Mouse (Mus musculus) midbrain, embryonic 16.5 days (tissue): ENCODE measurements at regions not wholly inside any gene's neighbourhood (a gene's known extent, or its start where the extent isn't known, plus 50 kb on each side); places are given as distances from the start of the nearest gene placed in this dataset.

Experiments
- ATAC-seq: fragments of 200-750 bp; cut with Nextera tagmentation; 2 replicates; pipeline ENCODE4 v1.8.0; 2017; ENCODE audit warnings: moderate TSS enrichment
- H3K27ac ChIP-seq: fragments of 300-500 bp; sonication (generic); 2 replicates; pipeline ENCODE4 v1.5.1; 2014; ENCODE audit warnings: mild to moderate bottlenecking, low read length, mixed read lengths
- H3K27me3 ChIP-seq: fragments of 300-500 bp; sonication (generic); 2 replicates; pipeline ENCODE4 v1.6.1; 2014; ENCODE audit warnings: low read depth, low read length, mixed read lengths; ENCODE audit not compliant: control insufficient read depth, insufficient read depth
- H3K36me3 ChIP-seq: fragments of 300-500 bp; sonication (generic); 2 replicates; pipeline ENCODE4 v1.6.1; 2014; ENCODE audit warnings: mild to moderate bottlenecking, low read length, moderate library complexity, mixed read lengths; ENCODE audit not compliant: control insufficient read depth, insufficient read depth
- H3K4me1 ChIP-seq: fragments of 300-500 bp; sonication (generic); 2 replicates; pipeline ENCODE4 v1.6.1; 2014; ENCODE audit warnings: mild to moderate bottlenecking, low read length, mixed read lengths; ENCODE audit not compliant: control insufficient read depth, insufficient read depth
- H3K4me2 ChIP-seq: fragments of 300-500 bp; sonication (generic); 2 replicates; pipeline ENCODE4 v1.6.1; 2014; ENCODE audit warnings: mild to moderate bottlenecking, low read length, mixed read lengths
- H3K4me3 ChIP-seq: fragments of 300-500 bp; sonication (generic); 2 replicates; pipeline ENCODE4 v1.5.1; 2014; ENCODE audit warnings: low read depth, mild to moderate bottlenecking, low read length, moderate library complexity, mixed read lengths
- H3K9ac ChIP-seq: fragments of 300-500 bp; sonication (generic); 2 replicates; pipeline ENCODE4 v1.6.1; 2014; ENCODE audit warnings: low read depth, low read length, mixed read lengths
- H3K9me3 ChIP-seq: fragments of 300-500 bp; sonication (generic); replicated peaks from 2 replicates; pipeline ENCODE4 v1.6.1; 2014; ENCODE audit warnings: mild to moderate bottlenecking, low read length, mixed read lengths; ENCODE audit not compliant: control insufficient read depth, poor library complexity, severe bottlenecking
- WGBS: fragments of 180-500 bp; shearing (Covaris S2); extraction: QIAGEN DNeasy Blood & Tissue Kit; methylation state at CpG from one replicate; pipeline ENCODE4 v1.1.7; 2014; 5-methylcytosine and 5-hydroxymethylcytosine counted together

GRCm38 (mm10) chr10:27880867-27881266 lies 193.8 kb upstream of the Ptprk start:
- Histone ChIP-seq H3K9ac (no peak overlapping the region), H3K4me3 (no peak overlapping the region), H3K27me3 (no peaks in the 10 kb centered on the region), H3K4me1 (no peaks in the 10 kb centered on the region), H3K4me2 (no peak overlapping the region), H3K27ac (no peak overlapping the region), H3K36me3 (no peaks in the 10 kb centered on the region), H3K9me3 (no peaks in the 10 kb centered on the region)
- ATAC-seq, result no peak
- WGBS, result 86% methylated on average over 1 of the region's 1 CpGs

GRCm38 (mm10) chr10:27891778-27892512 lies 182.7 kb upstream of the Ptprk start:
- Histone ChIP-seq H3K27me3 (no peaks in the 10 kb centered on the region), H3K4me3 (no peak overlapping the region), H3K4me2 (no peak overlapping the region), H3K4me1 (no peaks in the 10 kb centered on the region), H3K9me3 (no peaks in the 10 kb centered on the region), H3K27ac (no peak overlapping the region), H3K36me3 (no peaks in the 10 kb centered on the region), H3K9ac (no peak overlapping the region)
- WGBS, result 25% methylated on average over 2 of the region's 2 CpGs
- 0 out of 2 replicates have a peak, but pooled peaks have one; percentile 42 for ATAC-seq

GRCm38 (mm10) chr10:27916406-27916805 lies 158.2 kb upstream of the Ptprk start:
- Histone ChIP-seq H3K4me2 (no peak overlapping the region), H3K36me3 (no peaks in the 10 kb centered on the region), H3K4me3 (no peak overlapping the region), H3K9me3 (no peaks in the 10 kb centered on the region), H3K9ac (no peak overlapping the region), H3K27me3 (no peaks in the 10 kb centered on the region), H3K4me1 (no peaks in the 10 kb centered on the region), H3K27ac (no peak overlapping the region)
- ATAC-seq, result no peak
- WGBS, result 78% methylated on average over 2 of the region's 2 CpGs

- ATAC-seq, result peak; percentile 25; the same call in 1 of the 2 replicates
- H3K9ac ChIP-seq, result no peak overlapping the region
- no peaks in the 10 kb centered on the region for H3K27me3 ChIP-seq
- no peaks in the 10 kb centered on the region for H3K36me3 ChIP-seq
- no peaks in the 10 kb centered on the region for H3K4me1 ChIP-seq
- no peak overlapping the region for H3K4me2 ChIP-seq
- WGBS, result 25% methylated on average over 5 of the region's 5 CpGs
- H3K9me3 ChIP-seq, result no peaks in the 10 kb centered on the region
- no peak overlapping the region for H3K27ac ChIP-seq
- no peak overlapping the region for H3K4me3 ChIP-seq
Measured at GRCm38 (mm10) chr10:27927266-27927665, 147.4 kb upstream of the Ptprk start.

- Histone ChIP-seq H3K27ac (no peak overlapping the region), H3K27me3 (no peaks in the 10 kb centered on the region), H3K4me2 (no peak overlapping the region), H3K9me3 (no peaks in the 10 kb centered on the region), H3K4me1 (no peaks in the 10 kb centered on the region), H3K9ac (no peak overlapping the region), H3K36me3 (no peaks in the 10 kb centered on the region), H3K4me3 (no peak overlapping the region)
- no peak for ATAC-seq
- 82% methylated on average over 5 of the region's 5 CpGs for WGBS
Measured at GRCm38 (mm10) chr10:27942136-27942535, 132.5 kb upstream of the Ptprk start.

GRCm38 (mm10) chr10:27949127-27949526 lies 125.5 kb upstream of the Ptprk start:
- H3K4me2 ChIP-seq, result no peak overlapping the region
- H3K36me3 ChIP-seq, result no peaks in the 10 kb centered on the region
- H3K4me3 ChIP-seq, result no peak overlapping the region
- no peaks in the 10 kb centered on the region for H3K9me3 ChIP-seq
- no peak overlapping the region for H3K27ac ChIP-seq
- no peaks in the 10 kb centered on the region for H3K4me1 ChIP-seq
- H3K9ac ChIP-seq, result no peak overlapping the region
- no peak for ATAC-seq
- 96% methylated on average over 1 of the region's 1 CpGs for WGBS
- H3K27me3 ChIP-seq, result no peaks in the 10 kb centered on the region

GRCm38 (mm10) chr10:27968202-27968601 lies 106.4 kb upstream of the Ptprk start:
- ATAC-seq, result no peak
- WGBS, result 97% methylated on average over 1 of the region's 1 CpGs

GRCm38 (mm10) chr10:27984047-27984446 lies 90.6 kb upstream of the Ptprk start:
- H3K36me3 ChIP-seq, result no peaks in the 10 kb centered on the region
- no peak overlapping the region for H3K9ac ChIP-seq
- ATAC-seq, result no peak
- no peak overlapping the region for H3K27ac ChIP-seq
- no peaks in the 10 kb centered on the region for H3K27me3 ChIP-seq
- H3K4me2 ChIP-seq, result no peak overlapping the region
- 70% methylated on average over 4 of the region's 4 CpGs for WGBS
- H3K9me3 ChIP-seq, result no peaks in the 10 kb centered on the region
- no peaks in the 10 kb centered on the region for H3K4me1 ChIP-seq
- H3K4me3 ChIP-seq, result no peak overlapping the region

More at GRCm38 (mm10) chr10:27968202-27968601, 106.4 kb upstream of the Ptprk start:
- Histone ChIP-seq H3K9me3 (no peaks in the 10 kb centered on the region), H3K36me3 (no peaks in the 10 kb centered on the region), H3K9ac (no peak overlapping the region), H3K4me1 (no peaks in the 10 kb centered on the region), H3K27ac (no peak overlapping the region), H3K4me2 (no peak overlapping the region), H3K4me3 (no peak overlapping the region), H3K27me3 (no peaks in the 10 kb centered on the region)

GRCm38 (mm10) chr10:27985068-27985467 lies 89.6 kb upstream of the Ptprk start:
- Histone ChIP-seq H3K9ac (no peak overlapping the region), H3K4me1 (no peaks in the 10 kb centered on the region), H3K27me3 (no peaks in the 10 kb centered on the region), H3K4me2 (no peak overlapping the region), H3K4me3 (no peak overlapping the region), H3K27ac (no peak overlapping the region), H3K9me3 (no peaks in the 10 kb centered on the region), H3K36me3 (no peaks in the 10 kb centered on the region)
- 84% methylated on average over 1 of the region's 1 CpGs for WGBS
- no peak for ATAC-seq
